Mouse (Mus musculus) embryonic fibroblast, embryonic 13.5 days (primary cell): ENCODE measurements at regions not wholly inside any gene's neighbourhood (a gene's known extent, or its start where the extent isn't known, plus 50 kb on each side); places are given as distances from the start of the nearest gene placed in this dataset.

Source experiments
- H3K27ac ChIP-seq: 2 replicates; pipeline ENCODE4 v1.5.1; 2012; ENCODE audit warnings: low read length, control low read depth, inconsistent platforms; ENCODE audit not compliant: insufficient read depth
- H3K4me1 ChIP-seq: 2 replicates; pipeline ENCODE4 v1.6.1; 2011; ENCODE audit warnings: low read length; ENCODE audit not compliant: control insufficient read depth, insufficient read depth
- H3K4me3 ChIP-seq: 2 replicates; pipeline ENCODE4 v1.5.1; 2011; ENCODE audit warnings: mild to moderate bottlenecking, control low read depth, low read length; ENCODE audit not compliant: insufficient read depth
- CTCF ChIP-seq: IDR thresholded peaks from 2 replicates; pipeline ENCODE4 v1.5.1; 2011; ENCODE audit warnings: mild to moderate bottlenecking, control low read depth, low read length, moderate library complexity, borderline replicate concordance; ENCODE audit not compliant: insufficient read depth
- POLR2A ChIP-seq: IDR thresholded peaks from 2 replicates; pipeline ENCODE4 v1.6.1; 2011; ENCODE audit warnings: low read depth, mild to moderate bottlenecking, control low read depth, low read length, moderate library complexity

- Histone ChIP-seq H3K27ac (no peak overlapping the region), H3K4me1 (no peaks in the 10 kb centered on the region), H3K4me3 (no peak overlapping the region)
- TF ChIP-seq POLR2A (no peak), CTCF (no peak)
These were observed 56.6 kb upstream of the Rpl38 start for GRCm38 (mm10) chr11:114611690-114612089.

GRCm38 (mm10) chr11:114608009-114608408, 60.3 kb upstream of the Rpl38 start:
- Histone ChIP-seq H3K4me1 (no peaks in the 10 kb centered on the region), H3K27ac (no peak overlapping the region), H3K4me3 (no peak overlapping the region)
- TF ChIP-seq CTCF, result no peak
- TF ChIP-seq POLR2A, result no peak

GRCm38 (mm10) chr11:114603108-114603507, 65.2 kb upstream of the Rpl38 start:
- H3K4me3 ChIP-seq, result no peak overlapping the region
- H3K27ac ChIP-seq, result no peak overlapping the region
- H3K4me1 ChIP-seq, result no peaks in the 10 kb centered on the region
- TF ChIP-seq CTCF, result no peak
- no peak for TF ChIP-seq POLR2A

- Histone ChIP-seq H3K4me1 (no peaks in the 10 kb centered on the region), H3K27ac (no peak overlapping the region)
These were observed 71.1 kb upstream of the Rpl38 start for GRCm38 (mm10) chr11:114597225-114597624.

GRCm38 (mm10) chr11:114592961-114593360, 75.4 kb upstream of the Rpl38 start:
- TF ChIP-seq CTCF, result no peak
- no peak for TF ChIP-seq POLR2A
- no peaks in the 10 kb centered on the region for H3K4me1 ChIP-seq
- H3K4me3 ChIP-seq, result no peak overlapping the region
- H3K27ac ChIP-seq, result no peak overlapping the region

More at GRCm38 (mm10) chr11:114597225-114597624, 71.1 kb upstream of the Rpl38 start:
- no peak for TF ChIP-seq CTCF
- no peak for TF ChIP-seq POLR2A
- H3K4me3 ChIP-seq, result no peak overlapping the region

GRCm38 (mm10) chr11:114588554-114588953, 79.8 kb upstream of the Rpl38 start:
- Histone ChIP-seq H3K4me1 (no peaks in the 10 kb centered on the region), H3K27ac (no peak overlapping the region)

GRCm38 (mm10) chr11:114587986-114588385, 80.3 kb upstream of the Rpl38 start:
- H3K4me1 ChIP-seq, result no peaks in the 10 kb centered on the region
- H3K27ac ChIP-seq, result no peak overlapping the region
- no peak for TF ChIP-seq CTCF
- TF ChIP-seq POLR2A, result no peak
- no peak overlapping the region for H3K4me3 ChIP-seq

More at GRCm38 (mm10) chr11:114588554-114588953, 79.8 kb upstream of the Rpl38 start:
- no peak for TF ChIP-seq POLR2A
- TF ChIP-seq CTCF, result no peak
- no peak overlapping the region for H3K4me3 ChIP-seq

- H3K27ac ChIP-seq, result no peak overlapping the region
- no peak for TF ChIP-seq POLR2A
- no peak for TF ChIP-seq CTCF
- no peaks in the 10 kb centered on the region for H3K4me1 ChIP-seq
- no peak overlapping the region for H3K4me3 ChIP-seq
These were observed 81.9 kb upstream of the Rpl38 start for GRCm38 (mm10) chr11:114586400-114586799.

- TF ChIP-seq POLR2A, result no peak
These were observed 83.5 kb upstream of the Rpl38 start for GRCm38 (mm10) chr11:114584804-114585203.

GRCm38 (mm10) chr11:114584146-114584545, 84.2 kb upstream of the Rpl38 start:
- no peak overlapping the region for H3K4me3 ChIP-seq
- TF ChIP-seq CTCF, result no peak
- TF ChIP-seq POLR2A, result no peak
- H3K27ac ChIP-seq, result no peak overlapping the region
- H3K4me1 ChIP-seq, result no peaks in the 10 kb centered on the region

More at GRCm38 (mm10) chr11:114584804-114585203, 83.5 kb upstream of the Rpl38 start:
- no peak overlapping the region for H3K4me3 ChIP-seq
- H3K4me1 ChIP-seq, result no peaks in the 10 kb centered on the region
- H3K27ac ChIP-seq, result no peak overlapping the region

- H3K4me1 ChIP-seq, result no peaks in the 10 kb centered on the region
- no peak for TF ChIP-seq CTCF
- TF ChIP-seq POLR2A, result no peak
- no peak overlapping the region for H3K4me3 ChIP-seq
These were observed 88.3 kb upstream of the Rpl38 start for GRCm38 (mm10) chr11:114579986-114580385.

GRCm38 (mm10) chr11:114578551-114578950, 89.8 kb upstream of the Rpl38 start:
- no peaks in the 10 kb centered on the region for H3K4me1 ChIP-seq
- TF ChIP-seq CTCF, result no peak
- TF ChIP-seq POLR2A, result no peak
- H3K27ac ChIP-seq, result no peak overlapping the region
- H3K4me3 ChIP-seq, result no peak overlapping the region

More at GRCm38 (mm10) chr11:114579986-114580385, 88.3 kb upstream of the Rpl38 start:
- no peak overlapping the region for H3K27ac ChIP-seq
